Mouse (Mus musculus): Measurements from ENCODE around the gene Gse1.

- no peak for TF ChIP-seq GATA1 (IDR thresholded peaks at IDR 0.05; ENCODE audit: low read length)
- no peak for TF ChIP-seq TAL1 (IDR thresholded peaks at IDR 0.05; ENCODE audit: low read length)
Observed at GRCm38 (mm10) chr8:120623608-120624007, 395.4 kb downstream of the Gse1 start.
